Mouse (Mus musculus) testis, adult 2 months (tissue): Measurements from ENCODE around the gene Cldn9.

Experiments
- CTCF ChIP-seq: fragments of 200-500 bp; IDR thresholded peaks from 2 replicates; pipeline ENCODE4 v1.5.1; 2012; ENCODE audit warnings: low read depth, mild to moderate bottlenecking, inconsistent platforms, low read length, moderate library complexity; ENCODE audit not compliant: control insufficient read depth, insufficient read depth, insufficient replicate concordance
- POLR2A ChIP-seq: fragments of 200-500 bp; IDR thresholded peaks from 2 replicates; pipeline ENCODE4 v1.6.1; 2012; ENCODE audit warnings: low read depth, mild to moderate bottlenecking, inconsistent platforms, low read length, moderate library complexity; ENCODE audit not compliant: control insufficient read depth

GRCm38 (mm10) chr17:23722376-23723125 is 38.7 kb upstream of the Cldn9 start, which contains the start of gene 1520401A03Rik:
- TF ChIP-seq POLR2A (no peak), CTCF (no peak)
